1 mouse cellular context compared by ENCODE assay signal in genomic region chr4:133262375-133262765, GRCm38 (mm10).
A peak's percentile ranks its signal among the peaks of the same experiment; 100 is the strongest.
TF ChIP-seq lines count a peak whose summit lies in the region.

No protein-coding gene starts in this region.

TF ChIP-seq in CH12.LX, 34 proteins besides CTCF, POLR2A, EP300 and RAD21:
- peak; percentile 25; the same call in 1 of the 2 replicates for TF ChIP-seq CHD1 (IDR thresholded peaks at IDR 0.05; ENCODE audit: low read depth, low read length)
- TF ChIP-seq USF1 (IDR thresholded peaks at IDR 0.05; ENCODE audit: low read depth, low read length), result no peak
- TF ChIP-seq ELF1 (IDR thresholded peaks at IDR 0.05; ENCODE audit: low read depth, low read length), result no peak
- no peak for TF ChIP-seq MAFK (IDR thresholded peaks at IDR 0.05; ENCODE audit: insufficient replicate concordance, low read length)
